Mouse (Mus musculus): ENCODE data around the gene Clec14a.
"Not testable (repeated sequence)": the region's sequence is repeated elsewhere in the genome, so short reads cannot be mapped to it uniquely, and the experiment has no call there.

Gene Clec14a

GRCm38 (mm10) chr12:58268563-58269501, at the start of gene Clec14a:
TSS of gene Clec14a (minus strand) at chr12:58269290.
- DNase-seq (ENCODE audit: low read depth, low spot score): peak; percentile 15

- DNase-seq (ENCODE audit: low read depth, low spot score): peak; percentile 13
Observed at GRCm38 (mm10) chr12:58307835-58308234, 38.7 kb upstream of the Clec14a start.

GRCm38 (mm10) chr12:58306402-58306801, 37.3 kb upstream of the Clec14a start:
- not testable (repeated sequence) for DNase-seq (ENCODE audit: low read depth, low spot score)

GRCm38 (mm10) chr12:58305567-58305966, 36.5 kb upstream of the Clec14a start:
- no peak for DNase-seq (ENCODE audit: low read depth, low spot score)

GRCm38 (mm10) chr12:58296980-58297379, 27.9 kb upstream of the Clec14a start:
- DNase-seq (ENCODE audit: low read depth, low spot score): no peak

GRCm38 (mm10) chr12:58285912-58286311, 16.8 kb upstream of the Clec14a start:
- DNase-seq (ENCODE audit: low read depth, low spot score): no peak

GRCm38 (mm10) chr12:58270520-58270919, 1.4 kb upstream of the Clec14a start:
- no peak for DNase-seq (ENCODE audit: low read depth, low spot score)

- DNase-seq (ENCODE audit: low read depth, low spot score): no peak
Observed at GRCm38 (mm10) chr12:58269505-58269904, 415 bp upstream of the Clec14a start.

GRCm38 (mm10) chr12:58268186-58268562, 916 bp downstream of the Clec14a start:
- DNase-seq (ENCODE audit: low read depth, low spot score): no peak

GRCm38 (mm10) chr12:58267779-58268178, 1.3 kb downstream of the Clec14a start:
- no peak for DNase-seq (ENCODE audit: low read depth, low spot score)

GRCm38 (mm10) chr12:58251901-58252300, 17.2 kb downstream of the Clec14a start:
- DNase-seq (ENCODE audit: low read depth, low spot score): no peak

GRCm38 (mm10) chr12:58232489-58232888, 36.6 kb downstream of the Clec14a start:
- no peak for DNase-seq (ENCODE audit: low read depth, low spot score)

- DNase-seq (ENCODE audit: low read depth, low spot score): no peak
Observed at GRCm38 (mm10) chr12:58225644-58226043, 43.4 kb downstream of the Clec14a start.

GRCm38 (mm10) chr12:58219078-58219477, 50.0 kb downstream of the Clec14a start:
- no peak for DNase-seq (ENCODE audit: low read depth, low spot score)

- DNase-seq (ENCODE audit: low read depth, low spot score): no peak
Observed at GRCm38 (mm10) chr12:58216218-58216617, 52.9 kb downstream of the Clec14a start.

Data from telencephalon, adult 2 months (tissue).